Mouse (Mus musculus): ENCODE data around the gene Chd2.

GRCm38 (mm10) chr7:73424705-73425104, 116.9 kb downstream of the Chd2 start:
- TF ChIP-seq CTCF (IDR thresholded peaks at IDR 0.05; ENCODE audit: low read depth, low read length) = no peak
- TF ChIP-seq POLR2A (IDR thresholded peaks at IDR 0.05; ENCODE audit: extremely low read depth, insufficient read depth, low read length) = no peak

All from liver, adult 2 months (tissue).